ENCODE assay signal across 8 mouse cellular contexts in the genomic region with DNA sequence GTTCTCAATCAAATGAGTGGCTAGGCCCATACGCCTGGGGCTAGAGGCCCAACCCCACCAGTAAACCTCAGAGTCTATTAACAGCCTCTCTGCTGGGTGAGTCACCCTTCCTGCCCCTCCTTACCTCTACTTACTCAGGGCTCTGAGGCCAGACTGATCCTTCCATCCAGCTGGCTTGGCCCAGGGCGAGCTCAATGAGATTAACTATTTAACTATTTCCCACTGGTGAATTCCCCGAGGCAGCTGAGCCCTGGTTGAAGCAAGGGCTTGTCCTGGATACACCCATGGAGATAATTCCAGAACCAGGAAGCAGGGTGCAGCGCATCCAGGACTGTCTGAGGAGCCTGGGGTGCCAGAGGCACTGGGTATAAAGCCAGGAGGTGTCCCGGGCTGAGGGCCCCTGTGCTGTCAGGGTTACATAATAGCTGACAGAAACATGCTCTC.
DNase-seq lines count a peak whose midpoint lies in the region; ATAC-seq and TF ChIP-seq lines count a peak whose summit lies in the region.

No protein-coding gene starts in this region.

- 0 out of 2 replicates have a peak, but pooled peaks cover 5% of the 10 kb centered on the region for H3K36me3 ChIP-seq in heart, embryonic 12.5 days
- no peaks in the 10 kb centered on the region for H3K36me3 ChIP-seq in liver, embryonic 11.5 days (ENCODE audit: control insufficient read depth, insufficient read depth, low read length)
- H3K36me3 ChIP-seq in myocyte (ENCODE audit: control insufficient read depth, insufficient read depth) = no peaks in the 10 kb centered on the region

- no peak overlapping the region for H3K4me3 ChIP-seq in heart, embryonic 12.5 days
- H3K4me3 ChIP-seq in liver, embryonic 11.5 days (ENCODE audit: low read depth, low read length) = no peak overlapping the region
- no peak overlapping the region for H3K4me3 ChIP-seq in myocyte

- 0 out of 2 replicates have a peak, but pooled peaks have one; percentile 14 for ATAC-seq in frontal cortex, adult (ENCODE audit: low TSS enrichment)
- ATAC-seq in heart, embryonic 12.5 days (ENCODE audit: insufficient number of reproducible peaks, low FRiP score) = no peak
- ATAC-seq in liver, embryonic 11.5 days (replicated peaks; ENCODE audit: low FRiP score) = no peak

- DNase-seq in frontal cortex, postnatal 36 days (ENCODE audit: low spot score in 2 of 2) = no peak
- peak; percentile 46 for DNase-seq in brain, adult 2 months (ENCODE audit: low read depth, low spot score)
- no peak for DNase-seq in liver, embryonic 11.5 days (ENCODE audit: low spot score)
- DNase-seq in ovary, postnatal 14 days (ENCODE audit: low spot score) = no peak
- DNase-seq in neural tube, embryonic 10.5 days (ENCODE audit: extremely low spot score, low spot score) = no peak

- 27% methylated on average over 5 of the region's 5 CpGs for WGBS in heart, embryonic 12.5 days
- 46% methylated on average over 5 of the region's 5 CpGs for WGBS in liver, embryonic 11.5 days

- H3K4me2 ChIP-seq in heart, embryonic 12.5 days = no peak overlapping the region
- H3K4me2 ChIP-seq in liver, embryonic 11.5 days = no peak overlapping the region
- H3K4me2 ChIP-seq in myocyte (ENCODE audit: low read depth) = peak overlapping the region; percentile 65

- H3K4me1 ChIP-seq in heart, embryonic 12.5 days (replicated peaks) = peaks cover 31% of the 10 kb centered on the region
- H3K4me1 ChIP-seq in liver, embryonic 11.5 days (replicated peaks; ENCODE audit: control insufficient read depth, insufficient read depth, low read length) = peaks cover 35% of the 10 kb centered on the region

- no peak for TF ChIP-seq POLR2A in myocyte (IDR thresholded peaks at IDR 0.05; ENCODE audit: insufficient read length, low read depth)

- H3K9me3 ChIP-seq in heart, embryonic 12.5 days (replicated peaks) = no peaks in the 10 kb centered on the region
- H3K9me3 ChIP-seq in liver, embryonic 11.5 days (ENCODE audit: control insufficient read depth, low read length) = no peaks in the 10 kb centered on the region

- H3K79me2 ChIP-seq in myocyte (ENCODE audit: control insufficient read depth, insufficient read depth) = no peaks in the 10 kb centered on the region

- H3K27me3 ChIP-seq in heart, embryonic 12.5 days (replicated peaks) = no peaks in the 10 kb centered on the region
- no peaks in the 10 kb centered on the region for H3K27me3 ChIP-seq in liver, embryonic 11.5 days (replicated peaks; ENCODE audit: control insufficient read depth, insufficient read depth, low read length)
- H3K27me3 ChIP-seq in myocyte (ENCODE audit: control insufficient read depth, insufficient read depth, insufficient read length) = no peaks in the 10 kb centered on the region

- no peak overlapping the region for H3K9ac ChIP-seq in heart, embryonic 12.5 days
- no peak overlapping the region for H3K9ac ChIP-seq in liver, embryonic 11.5 days (ENCODE audit: low read depth, low read length)

- H3K27ac ChIP-seq in heart, embryonic 12.5 days (ENCODE audit: poor library complexity, severe bottlenecking) = peak overlapping the region; percentile 70
- peak overlapping the region; percentile 88; the same call in 1 of the 2 replicates for H3K27ac ChIP-seq in liver, embryonic 11.5 days (ENCODE audit: low read depth, low read length)

- no peak overlapping the region for H3ac ChIP-seq in myocyte (ENCODE audit: control insufficient read depth, insufficient read length)

TF ChIP-seq in myocyte, 11 proteins besides CTCF, POLR2A, EP300 and RAD21:
- TF ChIP-seq CEBPB (IDR thresholded peaks at IDR 0.05; ENCODE audit: insufficient read depth, poor library complexity, severe bottlenecking) (no peak), TCF3 (IDR thresholded peaks at IDR 0.05; ENCODE audit: insufficient read length, low read depth) (no peak), MAX (IDR thresholded peaks at IDR 0.05; ENCODE audit: low read depth) (no peak), REST (IDR thresholded peaks at IDR 0.05; ENCODE audit: insufficient read depth, insufficient read length) (no peak), SRF (IDR thresholded peaks at IDR 0.05; ENCODE audit: control insufficient read depth, insufficient read length, low read depth) (no peak), E2F4 (IDR thresholded peaks at IDR 0.05; ENCODE audit: insufficient read depth) (no peak), MYOD1 (IDR thresholded peaks at IDR 0.05; ENCODE audit: control insufficient read depth in 1 of 3, insufficient read length in 2 of 3, low read depth in 2 of 3) (peak; percentile 32 to 53 (median 42)), MYOG (IDR thresholded peaks at IDR 0.05; ENCODE audit: control insufficient read depth in 1 of 3, insufficient read depth in 1 of 3, insufficient read length in 2 of 3, low read depth in 2 of 3) (peak; percentile 12 to 69 (median 67)), POLR2AphosphoS2 (IDR thresholded peaks at IDR 0.05; ENCODE audit: insufficient read length, low read depth) (no peak), USF1 (IDR thresholded peaks at IDR 0.05; ENCODE audit: low read depth) (no peak), TCF12 (IDR thresholded peaks at IDR 0.05; ENCODE audit: insufficient read depth, poor library complexity, severe bottlenecking) (peak; percentile 47)
